Mouse (Mus musculus): ENCODE measurements around the gene Trpc4.

Gene Trpc4

DNA sequence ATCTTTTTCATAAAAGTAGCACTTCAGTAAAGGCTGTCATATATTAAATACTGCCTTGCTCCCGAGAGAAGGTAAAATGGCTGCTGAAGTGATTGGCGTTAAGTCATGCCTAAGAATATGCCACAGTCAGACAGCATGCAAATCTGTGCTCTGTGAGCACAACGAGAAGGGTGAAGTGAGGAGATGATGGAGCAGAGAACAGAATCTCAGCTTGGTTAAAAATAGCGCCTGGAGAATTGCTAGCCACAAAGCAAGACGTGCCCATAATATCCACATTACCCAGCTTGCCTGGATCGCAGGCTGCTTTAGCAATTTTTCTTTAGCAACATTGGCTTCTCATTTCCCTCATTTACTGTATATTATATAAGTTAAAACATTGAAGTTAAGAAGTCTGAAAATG is 113.3 kb downstream of the Trpc4 start:
- DNase-seq, result no peak

DNA sequence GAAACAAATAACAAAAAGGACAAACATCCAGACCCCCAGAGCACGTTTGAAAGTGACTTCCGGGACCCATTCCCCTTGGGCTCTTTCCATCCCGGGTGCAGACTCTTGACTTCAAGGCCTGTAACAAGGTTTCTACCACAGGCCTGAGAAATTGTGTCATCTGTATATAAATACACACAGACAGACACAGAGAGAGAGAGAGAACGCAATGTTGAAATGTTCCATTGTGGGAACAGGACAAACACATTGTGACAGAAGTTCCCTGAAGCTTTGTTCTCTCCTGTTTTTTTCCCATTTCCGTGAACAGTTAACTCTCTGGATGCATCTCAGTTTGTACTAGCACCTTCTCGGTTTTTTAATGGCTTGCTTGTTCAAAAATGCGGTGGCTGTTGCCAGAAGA is 118.8 kb downstream of the Trpc4 start:
- DNase-seq, result no peak

DNA sequence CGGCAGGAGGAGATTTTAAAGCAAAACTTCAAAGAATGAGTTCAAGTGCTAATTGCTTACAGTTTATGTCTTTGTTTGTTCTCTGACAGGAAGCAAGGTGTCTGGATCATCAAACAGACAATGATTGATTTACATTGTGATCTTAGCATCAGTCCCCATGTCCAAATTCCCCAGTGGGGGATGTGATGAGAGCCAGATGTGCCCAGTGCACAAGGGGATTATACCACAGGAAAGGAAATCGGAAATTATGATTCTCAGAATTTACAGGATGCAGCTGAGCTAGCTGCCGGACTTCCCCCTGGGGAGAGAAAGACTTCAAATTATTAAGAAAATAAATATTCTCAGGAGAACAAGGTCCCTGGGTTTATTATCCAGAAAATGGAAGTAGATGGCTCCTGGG is 133.9 kb downstream of the Trpc4 start:
- no peak for DNase-seq

DNA sequence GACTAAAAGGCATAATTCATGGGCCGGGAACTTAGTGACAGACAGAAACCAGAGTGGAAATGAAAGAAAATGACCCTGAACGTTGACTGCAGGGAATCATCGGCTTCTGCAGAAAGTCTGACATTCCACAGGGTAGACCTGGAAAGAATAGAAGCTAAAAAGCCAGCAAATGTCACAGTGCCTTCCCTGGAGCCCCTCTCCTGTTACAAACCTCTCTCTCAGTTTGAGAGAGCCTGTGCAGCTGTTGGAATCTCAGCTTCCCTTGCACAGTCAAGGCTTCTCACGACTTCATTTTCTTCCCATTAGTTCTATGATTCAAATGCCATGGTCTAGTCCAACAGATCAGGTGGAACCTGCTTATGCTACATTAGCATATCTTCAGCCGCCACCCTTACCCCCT is 154.8 kb downstream of the Trpc4 start:
- no peak for DNase-seq

DNA sequence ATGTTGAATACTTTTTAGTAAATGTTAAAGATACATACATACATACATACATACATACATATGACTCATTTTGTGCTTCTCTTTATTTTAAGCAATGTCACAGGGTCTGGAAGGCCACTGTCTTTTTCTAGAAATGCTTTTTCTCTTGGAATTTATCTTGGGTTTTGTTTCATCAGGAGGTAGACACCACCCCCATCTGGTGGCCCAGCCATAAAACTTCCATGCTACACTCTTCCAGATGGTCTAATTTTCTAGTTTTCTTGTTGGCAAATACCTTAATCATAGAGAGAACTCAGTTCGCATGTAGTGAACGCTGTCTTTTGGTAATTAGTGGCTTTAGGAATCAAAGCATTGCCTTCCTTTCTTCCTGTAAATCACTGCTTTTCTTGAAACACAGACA is 158.2 kb downstream of the Trpc4 start:
- peak in 1 of 2 experiments; percentile 7 for DNase-seq

DNA sequence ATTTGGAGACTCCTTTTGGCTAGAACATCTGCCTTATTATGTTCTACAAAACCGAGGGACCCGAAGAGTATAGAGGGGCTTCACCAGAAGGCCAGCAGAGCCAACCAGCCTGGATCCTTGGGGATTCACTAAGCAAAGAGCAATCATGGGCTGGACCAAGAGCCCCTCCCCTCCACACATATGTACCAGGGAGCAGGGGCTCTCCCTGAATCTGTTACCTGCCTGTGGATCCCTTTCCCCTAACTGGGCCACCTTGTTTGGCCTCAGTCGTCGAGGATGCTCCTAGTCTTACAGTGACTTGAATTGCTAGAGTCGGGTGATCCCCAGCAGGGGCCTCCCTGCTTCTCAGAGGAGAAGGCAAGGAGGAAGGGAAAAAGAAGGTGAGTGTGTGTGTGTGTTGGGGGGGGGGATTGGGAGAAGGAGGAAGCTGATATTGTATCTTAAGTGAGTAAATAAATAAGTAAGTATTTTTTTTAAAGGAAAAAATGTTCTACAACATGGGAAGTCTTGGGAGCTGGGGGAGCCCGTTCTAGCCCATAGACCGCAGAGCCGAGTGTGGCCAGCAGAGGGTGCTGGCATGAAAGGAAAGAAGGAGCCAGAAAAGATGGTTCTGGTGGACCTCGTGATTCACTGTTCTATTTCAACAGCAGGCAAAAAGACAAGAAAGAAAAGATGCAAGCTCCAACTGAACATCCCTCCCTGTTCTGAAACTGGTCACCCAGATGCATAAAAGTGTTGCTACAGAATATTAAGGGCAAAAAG is 197.2 kb downstream of the Trpc4 start:
- peak; percentile 76 to 85 for DNase-seq

DNA sequence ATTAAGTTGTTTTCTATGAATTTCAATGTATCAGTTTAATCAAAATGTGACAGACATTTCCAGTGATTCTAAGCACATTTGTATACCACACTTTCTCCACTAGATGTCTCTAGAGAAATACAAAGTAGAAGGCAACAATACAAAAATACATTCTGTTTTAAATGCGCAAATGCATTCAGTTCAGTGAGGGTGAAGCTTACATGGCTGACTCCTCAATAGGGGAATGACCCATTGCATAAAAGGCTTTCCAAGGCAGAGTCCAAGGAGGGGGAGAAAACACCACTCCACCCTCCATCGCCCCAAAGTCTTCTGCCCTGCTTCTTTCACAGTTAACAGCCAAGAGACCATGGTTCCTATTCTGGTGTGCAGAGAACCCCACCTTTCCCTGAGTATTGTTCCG is 201.7 kb downstream of the Trpc4 start:
- DNase-seq, result no peak

DNA sequence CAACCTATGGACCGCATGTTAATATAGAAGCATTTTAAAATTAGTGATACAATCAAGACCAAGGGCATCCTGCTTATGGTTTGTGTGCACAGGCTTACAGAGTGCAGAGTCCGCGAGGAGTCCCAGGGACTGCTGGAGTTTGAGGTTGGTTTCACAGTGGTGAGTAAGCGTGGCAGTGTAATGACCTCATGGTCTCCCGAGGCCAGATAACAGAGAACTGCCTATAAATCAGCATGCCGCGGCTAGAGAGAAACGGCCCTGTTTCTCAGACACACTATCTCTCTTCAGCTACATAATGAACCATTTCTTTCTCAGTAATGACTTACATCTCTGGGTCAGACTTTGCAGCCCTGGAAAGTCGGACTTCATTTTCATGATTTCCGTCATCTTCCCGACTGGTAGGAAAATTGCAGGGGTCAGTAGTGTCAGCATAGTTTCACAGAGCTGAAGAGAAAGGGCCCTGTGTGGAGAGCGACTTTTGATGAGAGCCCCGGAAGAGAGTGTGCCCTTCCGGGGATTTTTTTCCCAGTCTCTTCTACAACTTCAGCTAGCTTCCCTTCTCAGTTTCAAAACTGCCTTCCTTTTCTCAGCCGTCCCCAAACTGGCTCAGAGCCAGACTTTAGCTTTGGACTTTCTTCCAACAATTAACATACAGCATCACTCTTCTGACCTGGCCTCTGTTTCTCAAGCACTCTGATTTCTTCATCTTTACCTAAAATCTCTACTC is 202.8 kb downstream of the Trpc4 start:
- DNase-seq, result peak in 1 of 2 experiments; percentile 4

DNA sequence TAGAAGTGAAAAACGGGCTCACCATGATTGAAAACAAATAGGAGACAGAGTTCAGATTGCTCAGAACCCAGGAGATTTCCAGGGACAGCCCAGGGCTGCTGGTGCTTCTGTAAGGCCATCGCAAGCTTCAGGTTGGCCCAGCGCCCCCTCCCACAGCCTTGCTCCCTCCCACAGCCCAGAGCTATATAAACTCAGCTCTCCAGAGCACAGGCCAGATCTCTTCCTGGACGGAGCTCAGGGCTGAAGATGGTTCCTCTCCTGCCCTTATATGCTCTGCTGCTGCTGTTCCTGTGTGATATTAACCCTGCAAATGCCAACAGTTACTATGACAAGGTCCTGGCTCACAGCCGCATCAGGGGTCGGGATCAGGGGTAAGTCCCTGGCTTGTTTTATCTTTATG is 205.1 kb downstream of the Trpc4 start, which contains the start of gene Postn:
Postn (plus strand) TSS at position 213 of the 400 bp plus-strand sequence.
- DNase-seq, result no peak

DNA sequence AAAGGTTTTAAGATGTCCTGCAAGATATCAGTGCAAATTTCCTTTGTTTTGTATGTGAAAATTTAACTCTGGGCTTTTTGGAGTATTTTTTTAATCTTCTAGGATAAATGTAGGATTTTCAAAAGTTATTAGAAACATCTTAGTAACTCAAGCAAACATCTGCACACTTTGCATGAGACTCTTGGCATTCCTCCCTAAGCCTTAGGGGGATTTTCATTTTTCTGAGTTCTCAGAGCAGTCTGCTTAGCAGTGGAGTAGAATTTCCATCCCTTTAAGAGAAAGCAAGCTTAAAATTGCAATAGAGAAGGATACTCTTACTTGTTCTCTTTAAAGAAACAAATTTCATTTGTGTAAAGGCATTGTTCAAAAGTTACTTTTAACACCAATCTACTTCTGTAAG is 205.8 kb downstream of the Trpc4 start:
- no peak for DNase-seq

Data from cerebellum, postnatal 14 days (tissue).